Mouse (Mus musculus): ENCODE results near the gene Slc4a8. TPM values are rescaled to one million over a fixed set of nuclear protein-coding genes. Genes with fewer than 3 reads are reported as not detected.

Gene Slc4a8
- total RNA-seq, 1 experiment from 2014 or later = 1.4 TPM

DNA sequence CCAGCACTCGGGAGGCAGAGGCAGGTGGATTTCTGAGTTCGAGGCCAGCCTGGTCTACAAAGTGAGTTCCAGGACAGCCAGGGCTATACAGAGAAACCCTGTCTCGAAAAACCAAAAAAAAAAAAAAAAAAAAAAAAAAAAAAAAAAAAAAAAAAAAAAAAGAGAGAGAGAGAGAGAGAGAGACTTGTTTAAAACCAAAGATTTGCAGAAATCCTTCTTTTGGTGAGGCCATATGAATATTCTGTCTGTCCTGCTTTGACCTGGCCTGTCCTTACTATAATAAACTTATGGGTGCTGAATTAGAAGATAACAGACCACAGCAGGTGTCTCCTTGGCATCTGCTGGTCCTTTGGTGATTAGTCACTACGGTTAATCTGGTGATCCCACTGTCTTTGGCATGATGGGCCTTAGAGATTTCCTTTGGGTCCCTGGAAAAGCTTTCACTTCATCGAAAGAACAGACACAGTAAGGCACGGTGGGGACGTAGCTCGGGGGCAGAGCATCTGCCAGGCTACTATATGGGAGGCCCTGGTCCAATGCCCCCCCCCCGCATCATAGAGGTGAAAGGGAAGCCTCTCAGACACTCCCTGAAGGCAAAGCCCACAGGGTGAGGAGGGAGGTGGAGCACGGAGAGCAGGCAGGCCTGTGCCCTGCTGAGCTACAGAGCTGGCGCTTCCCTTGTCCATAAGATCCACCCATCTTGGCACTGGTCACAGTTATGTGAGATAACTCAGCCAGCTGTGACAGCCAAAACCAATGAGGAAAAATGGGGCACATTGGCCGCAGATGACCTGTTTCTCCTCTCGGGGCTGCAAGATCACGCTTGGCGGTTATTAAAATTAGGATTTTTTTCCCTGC lies 26.2 kb upstream of the Slc4a8 start:
- ATAC-seq (replicated peaks in 1 of 2; ENCODE audit: insufficient read depth in 1 of 2, low FRiP score in 2 of 2, low TSS enrichment in 1 of 2, low read depth in 1 of 2, poor library complexity in 2 of 2, severe bottlenecking in 2 of 2) = peak; percentile 17 to 20; a peak in 3 of 4 replicates

DNA sequence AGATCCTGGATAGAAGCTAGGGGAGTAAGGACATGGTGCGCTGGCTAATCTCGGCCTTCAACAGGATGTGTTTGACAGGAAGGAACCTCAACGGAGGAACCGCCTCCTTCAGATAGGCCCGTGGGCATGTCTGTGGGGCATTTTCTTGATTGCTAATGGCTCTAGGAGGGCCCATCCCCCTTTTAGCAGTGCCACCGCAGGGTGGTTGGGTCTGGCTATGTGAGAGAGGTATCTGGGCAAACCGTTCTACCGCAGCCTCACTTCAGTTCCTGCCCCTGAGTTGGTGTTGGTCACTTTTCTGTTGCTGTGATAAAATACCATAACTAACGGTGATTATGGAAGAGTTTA lies 25.6 kb upstream of the Slc4a8 start:
- ATAC-seq (replicated peaks in 1 of 2; ENCODE audit: insufficient read depth in 1 of 2, low FRiP score in 2 of 2, low TSS enrichment in 1 of 2, low read depth in 1 of 2, poor library complexity in 2 of 2, severe bottlenecking in 2 of 2) = peak; percentile 55 to 58

DNA sequence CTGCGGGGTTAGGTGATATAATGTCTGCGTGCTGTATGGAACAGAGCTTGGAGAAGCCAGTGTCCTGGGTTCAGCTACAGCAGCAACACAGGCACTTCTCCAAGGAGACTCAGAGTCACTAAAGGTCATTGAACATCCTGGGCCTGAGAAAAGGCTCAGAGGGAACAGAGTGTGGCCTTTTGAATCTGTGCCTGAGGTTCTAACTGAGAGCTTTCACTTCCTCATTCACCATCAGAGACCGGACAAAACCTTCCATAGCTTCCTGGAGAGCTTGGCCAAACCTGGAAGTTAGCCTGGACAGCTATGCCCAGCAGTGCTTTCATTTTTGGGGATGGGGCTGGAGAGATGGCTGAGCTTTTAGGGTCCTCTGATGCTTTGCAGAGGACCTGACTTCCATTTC lies 23.9 kb upstream of the Slc4a8 start:
- ATAC-seq (replicated peaks in 1 of 2; ENCODE audit: insufficient read depth in 1 of 2, low FRiP score in 2 of 2, low TSS enrichment in 1 of 2, low read depth in 1 of 2, poor library complexity in 2 of 2, severe bottlenecking in 2 of 2) = no peak

DNA sequence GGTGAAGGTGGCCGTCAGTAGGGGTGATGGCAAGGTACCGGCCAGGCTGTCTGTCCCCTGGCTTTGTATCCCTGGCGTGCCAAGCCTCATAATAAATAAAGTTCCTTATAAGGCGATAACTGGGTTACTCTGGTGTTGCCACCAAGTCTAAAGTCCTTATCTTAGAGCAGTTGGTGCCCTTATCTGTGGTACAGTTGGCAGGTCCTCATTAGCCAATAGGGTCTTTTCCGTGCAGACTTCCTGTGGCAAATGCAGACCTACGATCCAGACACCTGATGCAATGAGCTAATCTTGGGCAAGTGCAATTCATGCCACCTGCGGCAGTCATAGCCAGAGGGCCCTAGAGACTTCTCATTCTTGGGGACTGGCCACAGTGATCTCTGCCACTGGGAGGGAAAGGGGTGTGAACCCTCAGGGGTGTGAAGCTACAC lies 23.2 kb upstream of the Slc4a8 start:
- ATAC-seq (replicated peaks in 1 of 2; ENCODE audit: insufficient read depth in 1 of 2, low FRiP score in 2 of 2, low TSS enrichment in 1 of 2, low read depth in 1 of 2, poor library complexity in 2 of 2, severe bottlenecking in 2 of 2) = peak; percentile 78 to 84

DNA sequence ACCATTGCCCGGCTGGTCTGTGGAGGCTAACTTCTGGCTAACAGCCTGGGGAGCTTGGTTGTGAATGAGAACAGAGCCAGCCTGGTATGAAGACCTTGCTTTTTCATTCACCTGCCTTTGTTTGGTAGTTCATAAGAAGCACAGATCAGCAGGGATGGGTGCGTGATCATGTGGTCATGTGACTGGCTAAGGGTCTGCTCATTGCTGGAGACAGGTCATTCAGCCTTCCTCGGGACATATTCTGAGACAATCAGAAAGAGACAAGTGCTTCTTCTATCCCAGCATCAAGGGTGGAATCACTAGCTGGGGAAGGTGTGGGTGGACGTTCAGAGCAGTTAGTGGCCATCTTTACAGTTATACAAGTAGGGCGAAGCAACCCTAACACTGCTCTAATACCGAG lies 22.1 kb upstream of the Slc4a8 start:
- ATAC-seq (replicated peaks in 1 of 2; ENCODE audit: insufficient read depth in 1 of 2, low FRiP score in 2 of 2, low TSS enrichment in 1 of 2, low read depth in 1 of 2, poor library complexity in 2 of 2, severe bottlenecking in 2 of 2) = no peak

DNA sequence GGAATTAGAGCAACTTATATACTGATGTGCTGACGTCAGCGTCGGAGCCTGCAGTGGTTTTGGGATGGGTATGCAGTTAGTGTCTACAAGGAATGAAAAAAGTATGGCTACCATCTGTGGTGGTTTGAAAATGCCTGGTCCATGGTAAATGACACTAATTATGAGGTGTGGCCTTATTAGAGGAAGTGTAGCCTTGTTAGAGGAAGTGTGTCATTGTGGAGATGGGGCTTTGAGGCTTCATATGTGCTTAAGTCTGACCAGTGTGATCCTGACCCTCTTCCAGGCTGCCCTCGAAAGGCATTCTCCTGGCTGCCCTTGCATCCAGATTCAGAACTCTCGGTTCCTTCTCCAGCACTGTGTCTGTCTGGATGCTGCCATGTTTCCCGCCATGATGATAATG lies 18.3 kb upstream of the Slc4a8 start:
- ATAC-seq (replicated peaks in 1 of 2; ENCODE audit: insufficient read depth in 1 of 2, low FRiP score in 2 of 2, low TSS enrichment in 1 of 2, low read depth in 1 of 2, poor library complexity in 2 of 2, severe bottlenecking in 2 of 2) = no peak

DNA sequence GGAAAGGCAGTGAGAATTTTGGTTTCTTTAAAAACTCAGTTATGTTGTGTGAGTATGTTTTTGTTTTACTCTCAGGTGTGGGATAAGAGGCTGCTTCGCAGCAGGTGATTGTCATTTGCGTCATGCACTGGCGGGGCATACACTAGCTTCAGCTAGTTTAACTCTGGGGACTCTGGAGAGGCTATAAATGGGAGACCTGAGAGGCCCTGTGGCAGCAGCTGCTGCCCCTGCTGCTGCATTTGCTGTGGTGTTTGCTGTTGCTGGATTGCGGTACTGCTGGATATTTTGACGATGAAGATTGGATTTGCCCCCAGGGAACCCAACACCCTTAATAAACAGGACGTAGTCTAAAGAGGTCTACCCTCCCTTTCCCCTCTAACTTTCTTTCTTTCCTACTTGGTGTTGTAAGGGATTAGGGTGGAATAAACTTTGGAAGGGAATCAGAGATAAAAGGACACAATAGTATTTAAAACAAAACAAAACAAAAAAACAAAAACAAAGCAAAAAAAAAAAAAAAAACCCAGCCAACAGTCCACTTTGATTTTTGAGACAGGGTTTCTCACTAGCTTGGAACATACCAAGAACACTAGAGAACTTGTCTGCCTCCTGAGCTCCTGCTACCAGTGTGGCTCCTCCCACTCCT lies 14.9 kb upstream of the Slc4a8 start:
- peak in 1 of 2 experiments; percentile 84; a peak in 2 of 4 replicates for ATAC-seq (replicated peaks in 1 of 2; ENCODE audit: insufficient read depth in 1 of 2, low FRiP score in 2 of 2, low TSS enrichment in 1 of 2, low read depth in 1 of 2, poor library complexity in 2 of 2, severe bottlenecking in 2 of 2)

DNA sequence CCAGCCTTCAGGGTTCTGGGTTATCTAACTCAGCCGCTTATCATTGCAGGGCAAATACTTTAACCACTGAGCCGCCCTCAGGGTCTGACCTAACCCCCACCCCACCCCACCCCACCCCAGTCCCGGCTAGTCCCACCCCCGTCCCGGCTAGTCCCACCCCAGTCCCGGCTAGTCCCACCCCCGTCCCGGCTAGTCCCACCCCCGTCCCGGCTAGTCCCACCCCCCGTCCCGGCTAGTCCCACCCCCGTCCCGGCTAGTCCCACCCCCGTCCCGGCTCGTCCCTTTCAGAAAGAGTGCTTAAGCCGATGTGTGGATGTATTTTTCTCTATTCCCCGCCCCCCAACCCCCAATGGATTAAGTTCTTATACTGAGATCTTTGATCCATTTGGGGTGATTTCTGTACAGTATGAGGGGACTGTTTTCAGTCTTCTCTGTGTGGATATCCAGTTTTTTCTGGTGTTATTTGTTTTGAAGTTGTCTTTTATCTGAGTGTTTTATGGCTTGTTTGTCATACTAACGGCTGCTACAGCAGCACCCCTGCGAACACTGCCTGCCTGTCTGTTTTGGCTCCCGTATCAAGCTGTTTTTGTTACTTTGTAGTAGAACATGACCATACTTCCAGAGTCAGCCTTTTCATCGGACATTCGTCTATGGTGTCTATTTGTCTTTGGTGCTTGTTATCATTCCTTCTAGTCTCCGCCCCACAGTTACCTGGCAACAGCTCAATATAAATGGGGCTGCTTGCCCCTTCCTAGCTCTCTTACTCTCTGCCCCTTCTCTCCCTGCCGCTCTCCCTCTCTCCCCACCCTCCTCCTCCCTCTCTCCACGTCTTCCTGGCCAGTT lies 14.2 kb upstream of the Slc4a8 start:
- ATAC-seq (replicated peaks in 1 of 2; ENCODE audit: insufficient read depth in 1 of 2, low FRiP score in 2 of 2, low TSS enrichment in 1 of 2, low read depth in 1 of 2, poor library complexity in 2 of 2, severe bottlenecking in 2 of 2) = peak in 1 of 2 experiments; percentile 74; a peak in 2 of 4 replicates

DNA sequence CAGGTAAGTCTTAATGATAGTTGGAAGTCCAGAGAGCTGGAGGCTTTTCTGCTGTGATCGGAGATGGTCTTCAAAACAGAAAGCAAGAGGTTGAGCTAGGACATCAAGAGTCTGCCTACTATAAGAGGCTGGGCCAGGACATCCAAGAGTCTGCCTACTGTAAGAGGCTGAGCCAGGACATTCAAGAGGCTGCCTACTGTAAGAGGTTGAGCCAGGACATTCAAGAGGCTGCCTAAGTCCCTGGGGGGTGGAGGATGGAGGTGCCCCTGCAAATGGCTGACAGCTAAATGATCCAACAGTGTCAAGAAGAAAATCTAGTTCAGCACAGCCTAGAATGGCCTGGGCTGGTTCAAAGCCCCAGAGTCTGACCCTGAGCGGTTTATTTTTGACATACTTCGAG lies 13.0 kb upstream of the Slc4a8 start:
- ATAC-seq (replicated peaks in 1 of 2; ENCODE audit: insufficient read depth in 1 of 2, low FRiP score in 2 of 2, low TSS enrichment in 1 of 2, low read depth in 1 of 2, poor library complexity in 2 of 2, severe bottlenecking in 2 of 2) = no peak

DNA sequence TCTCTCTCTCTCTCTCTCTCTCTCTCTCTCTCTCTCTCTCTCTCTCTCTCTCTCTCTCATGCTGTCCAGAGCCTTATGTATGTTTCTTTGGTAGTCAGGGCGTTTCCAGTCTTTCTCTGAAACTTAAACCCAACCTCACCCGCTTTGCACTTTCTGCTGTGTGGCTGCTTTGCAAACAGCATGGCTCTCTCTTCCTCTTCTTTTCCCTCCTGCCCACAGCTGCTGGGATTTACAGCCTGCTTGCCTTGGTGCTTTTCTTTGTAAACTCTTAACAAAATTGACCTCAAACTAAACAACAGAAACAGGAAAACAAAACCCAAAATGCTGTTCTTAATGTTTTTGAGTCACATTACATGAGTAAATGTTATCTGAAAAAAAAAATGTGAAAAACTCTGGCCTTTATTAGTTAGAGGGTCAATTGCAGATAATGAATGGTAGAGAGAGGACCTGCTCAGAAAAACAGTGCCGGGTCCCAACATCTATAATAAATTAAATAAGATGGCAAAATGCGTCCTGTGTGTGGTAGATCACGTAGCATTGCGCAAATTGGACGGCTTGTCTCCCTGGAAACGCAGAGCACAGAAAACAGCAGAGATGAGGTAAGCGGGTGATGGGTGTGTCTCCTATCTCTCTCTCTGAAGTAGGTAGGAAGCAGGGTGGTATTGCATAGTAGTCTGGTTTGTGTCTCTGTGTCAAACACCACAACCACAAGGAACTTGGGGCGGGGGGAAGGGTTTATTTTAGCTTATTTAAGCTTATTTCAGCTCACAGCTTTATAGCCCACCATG lies 11.6 kb upstream of the Slc4a8 start:
- ATAC-seq (replicated peaks in 1 of 2; ENCODE audit: insufficient read depth in 1 of 2, low FRiP score in 2 of 2, low TSS enrichment in 1 of 2, low read depth in 1 of 2, poor library complexity in 2 of 2, severe bottlenecking in 2 of 2) = peak in 1 of 2 experiments; percentile 73; a peak in 2 of 4 replicates

DNA sequence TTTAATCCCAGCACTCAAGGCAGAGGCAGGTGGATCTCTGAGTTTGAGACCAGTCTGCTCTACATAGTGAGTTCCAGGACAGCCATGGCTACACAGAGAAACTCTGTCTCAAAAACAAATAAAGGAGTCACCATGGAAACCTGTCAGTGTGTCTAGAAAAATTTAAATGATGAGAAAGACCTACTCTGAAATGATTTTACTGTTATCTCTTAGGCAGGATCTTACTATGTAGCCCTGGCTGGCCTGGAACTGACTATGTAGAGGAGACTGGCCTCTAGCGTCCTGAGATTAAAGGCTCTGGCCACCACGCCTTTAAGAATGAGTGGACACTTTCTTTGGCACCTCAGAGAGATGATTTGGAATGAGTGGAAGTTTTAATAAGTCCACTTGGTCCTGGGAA lies 9.1 kb upstream of the Slc4a8 start:
- no peak for ATAC-seq (replicated peaks in 1 of 2; ENCODE audit: insufficient read depth in 1 of 2, low FRiP score in 2 of 2, low TSS enrichment in 1 of 2, low read depth in 1 of 2, poor library complexity in 2 of 2, severe bottlenecking in 2 of 2)

DNA sequence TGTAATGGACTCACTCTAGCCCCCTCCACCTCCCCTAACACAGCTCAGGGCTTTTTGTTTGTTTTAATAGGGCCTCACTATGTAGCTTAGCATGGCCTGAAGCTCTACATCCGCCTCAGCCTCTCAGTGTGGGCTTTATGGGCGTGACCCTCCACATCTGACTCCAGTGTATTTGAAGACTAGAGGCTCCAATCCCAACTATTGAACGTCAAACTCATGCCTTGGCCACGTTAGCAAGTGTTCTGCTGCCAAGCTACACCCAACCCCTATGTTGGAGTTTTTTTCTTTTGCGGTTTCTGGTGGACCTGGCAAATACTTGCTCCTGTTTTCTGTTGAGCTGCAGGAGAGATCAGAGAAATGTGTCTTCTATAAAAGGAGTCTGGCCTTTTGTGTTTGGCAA lies 8.5 kb upstream of the Slc4a8 start:
- no peak for ATAC-seq (replicated peaks in 1 of 2; ENCODE audit: insufficient read depth in 1 of 2, low FRiP score in 2 of 2, low TSS enrichment in 1 of 2, low read depth in 1 of 2, poor library complexity in 2 of 2, severe bottlenecking in 2 of 2)

DNA sequence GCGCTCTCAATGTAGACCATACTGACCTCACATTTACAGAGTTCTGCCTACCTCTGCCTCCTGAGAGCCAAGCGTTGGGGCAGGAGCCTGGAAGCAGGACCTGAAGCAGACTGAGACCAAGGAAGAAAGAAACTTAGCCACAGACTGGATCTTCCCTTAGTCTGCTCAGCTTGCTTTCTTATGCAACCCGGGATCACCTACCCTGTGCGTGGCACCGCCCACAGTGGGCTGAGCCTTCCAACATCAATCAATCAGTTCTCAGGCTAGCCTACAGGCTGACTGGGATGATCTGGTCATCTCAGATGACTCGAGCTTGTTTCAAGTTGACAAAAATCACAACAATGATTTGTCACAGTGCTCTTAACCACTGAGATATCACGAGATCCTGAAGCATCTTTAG lies 7.5 kb upstream of the Slc4a8 start:
- no peak for ATAC-seq (replicated peaks in 1 of 2; ENCODE audit: insufficient read depth in 1 of 2, low FRiP score in 2 of 2, low TSS enrichment in 1 of 2, low read depth in 1 of 2, poor library complexity in 2 of 2, severe bottlenecking in 2 of 2)

DNA sequence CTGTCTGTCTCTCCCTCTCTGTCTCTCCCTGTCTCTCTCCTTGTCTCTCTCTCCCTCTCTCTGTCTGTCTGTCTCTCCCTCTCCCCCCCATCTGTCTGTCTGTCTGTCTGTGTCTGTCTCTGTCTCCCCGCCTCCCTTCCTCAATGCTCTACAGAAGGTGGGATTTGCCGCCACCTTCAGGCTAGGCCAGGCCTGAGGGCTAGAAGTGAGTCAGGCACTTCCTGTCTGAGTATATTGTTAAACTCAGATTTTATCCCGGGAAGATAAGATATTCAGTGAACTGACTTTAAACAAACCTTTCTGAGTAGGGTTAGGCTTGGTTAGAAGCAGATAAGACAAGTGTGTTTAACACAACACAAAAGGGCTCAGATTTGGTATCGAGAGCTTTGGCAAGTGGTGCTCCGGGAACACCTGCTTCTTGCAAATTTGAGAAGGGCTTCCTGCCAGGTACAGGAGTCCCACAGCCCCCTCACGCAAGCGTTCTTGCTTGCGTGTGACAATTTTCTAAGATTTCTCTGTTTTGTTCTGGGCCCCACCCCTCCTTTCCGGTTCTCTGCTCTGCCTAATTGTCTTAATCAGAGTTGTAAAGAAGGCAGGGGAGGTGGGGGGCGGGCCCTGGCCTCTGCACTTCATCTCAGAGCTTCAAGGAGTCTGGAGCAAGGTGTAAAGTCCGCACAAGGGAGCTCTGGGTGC lies 6.6 kb upstream of the Slc4a8 start:
- peak; percentile 44 to 47; a peak in 2 of 4 replicates for ATAC-seq (replicated peaks in 1 of 2; ENCODE audit: insufficient read depth in 1 of 2, low FRiP score in 2 of 2, low TSS enrichment in 1 of 2, low read depth in 1 of 2, poor library complexity in 2 of 2, severe bottlenecking in 2 of 2)

DNA sequence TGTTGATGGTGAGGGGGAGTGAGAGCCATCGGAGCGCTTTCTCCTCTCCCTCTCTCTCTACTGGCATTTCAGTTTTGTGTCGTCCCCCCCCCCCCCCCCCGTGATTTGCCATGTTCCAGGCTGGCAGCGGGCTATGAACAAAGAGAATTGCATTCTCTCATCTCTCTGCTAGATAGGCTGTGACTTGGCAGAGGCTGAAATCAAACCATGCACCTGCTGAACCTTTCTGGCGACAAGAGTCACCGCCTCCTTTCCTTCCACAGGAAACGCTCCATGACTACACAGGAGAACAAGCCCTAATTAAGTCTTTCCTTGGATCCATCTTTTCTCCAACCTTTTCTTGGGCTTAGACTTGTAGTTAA lies 6.1 kb upstream of the Slc4a8 start:
- no peak for ATAC-seq (replicated peaks in 1 of 2; ENCODE audit: insufficient read depth in 1 of 2, low FRiP score in 2 of 2, low TSS enrichment in 1 of 2, low read depth in 1 of 2, poor library complexity in 2 of 2, severe bottlenecking in 2 of 2)

DNA sequence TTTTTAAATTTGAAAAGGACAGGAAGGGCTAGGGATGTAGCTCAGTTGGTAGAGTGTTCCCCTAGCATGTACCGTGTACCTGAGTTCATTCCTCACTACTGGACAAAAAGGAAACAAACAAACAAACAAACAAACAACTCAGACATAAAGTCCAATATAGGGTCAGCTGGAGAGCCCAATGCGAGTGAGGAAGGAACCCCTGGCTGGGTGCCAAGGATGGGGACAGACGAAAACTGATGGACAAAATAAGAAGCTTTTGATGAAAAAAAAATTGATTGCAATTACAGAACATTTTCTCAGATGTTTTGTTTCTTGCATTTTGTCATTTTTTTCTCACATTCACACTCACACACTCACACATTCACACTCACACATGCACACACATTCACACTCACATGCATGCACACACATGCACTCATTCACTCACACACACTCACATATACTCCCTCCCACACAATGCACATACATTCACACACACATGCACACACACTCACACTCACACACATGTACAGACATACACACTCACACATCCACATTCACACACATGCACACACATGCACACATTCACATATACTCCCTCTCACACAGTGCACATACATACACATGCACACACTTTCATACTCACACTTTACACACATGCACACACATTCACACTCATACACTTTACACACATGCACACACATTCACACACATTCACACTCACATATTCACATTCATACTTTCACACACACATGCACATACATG lies 5.5 kb upstream of the Slc4a8 start:
- ATAC-seq (replicated peaks in 1 of 2; ENCODE audit: insufficient read depth in 1 of 2, low FRiP score in 2 of 2, low TSS enrichment in 1 of 2, low read depth in 1 of 2, poor library complexity in 2 of 2, severe bottlenecking in 2 of 2) = no peak

Data from hematopoietic stem cell, adult 5-6 weeks (primary cell).